Mouse (Mus musculus): ENCODE data around the gene Akap6.

DNA sequence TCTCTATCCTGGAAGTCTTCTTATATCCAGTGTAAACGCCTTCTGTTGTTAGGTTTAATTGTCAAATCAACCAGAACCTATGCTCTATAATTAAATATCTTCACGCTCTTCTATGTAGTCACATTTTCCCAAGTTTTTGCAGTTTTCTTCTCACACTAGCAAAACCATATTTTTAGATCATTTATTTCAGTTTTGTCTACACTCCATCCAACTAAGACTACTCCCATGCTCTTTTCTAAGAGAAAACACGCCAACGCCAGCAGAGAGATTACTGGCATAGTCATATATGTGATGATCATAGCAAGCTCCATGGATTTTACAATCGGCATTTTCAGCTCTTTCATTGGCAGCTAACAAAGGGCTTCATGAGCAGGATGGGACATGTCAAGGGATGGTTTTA lies 341.5 kb downstream of the Akap6 start:
- no peak for TF ChIP-seq POLR2A (IDR thresholded peaks at IDR 0.05; ENCODE audit: control insufficient read depth in 1 of 2, insufficient read depth in 1 of 2, low read depth in 1 of 2, low read length in 2 of 2, poor library complexity in 1 of 2)
- no peak for TF ChIP-seq CTCF (IDR thresholded peaks at IDR 0.05 in 2 of 3, conservative IDR thresholded peaks at IDR 0.05 in 1 of 3; ENCODE audit: control insufficient read depth in 1 of 3, insufficient read depth in 1 of 3, low read depth in 2 of 3, low read length in 3 of 3, poor library complexity in 1 of 3, severe bottlenecking in 1 of 3)
- TF ChIP-seq MYB (IDR thresholded peaks at IDR 0.05; ENCODE audit: low read depth, low read length) = no peak
